Mouse (Mus musculus) thymus, adult 2 months (tissue): ENCODE results near the gene Dnajc16.

Experiments
- CTCF ChIP-seq: fragments of 200-500 bp; IDR thresholded peaks from 2 replicates; pipeline ENCODE4 v1.5.1; 2012; ENCODE audit warnings: mild to moderate bottlenecking, control low read depth, low read length, moderate library complexity, borderline replicate concordance; ENCODE audit not compliant: control insufficient read depth, poor library complexity, insufficient read depth; ENCODE audit errors: extremely low read depth
- POLR2A ChIP-seq: fragments of 200-500 bp; IDR thresholded peaks from 2 replicates; pipeline ENCODE4 v1.6.1; 2012; ENCODE audit warnings: mild to moderate bottlenecking, low read length, control low read depth, moderate library complexity; ENCODE audit not compliant: control insufficient read depth, poor library complexity, insufficient read depth; ENCODE audit errors: extremely low read depth

GRCm38 (mm10) chr4:141797545-141797944 is 6.8 kb upstream of the Dnajc16 start:
- TF ChIP-seq CTCF (no peak), POLR2A (no peak)
